8 mouse cellular contexts compared by ENCODE assay signal in genomic region chr19:6979486-6980380, GRCm38 (mm10). TPM values are rescaled to one million over a fixed set of nuclear protein-coding genes. Genes with fewer than 3 reads are reported as not detected.
DNase-seq lines count a peak whose midpoint lies in the region; ATAC-seq and TF ChIP-seq lines count a peak whose summit lies in the region.

No protein-coding gene starts in this region.

- peaks cover 47% of the 10 kb centered on the region for H3K36me3 ChIP-seq in embryonic facial prominence, embryonic 13.5 days
- no peaks in the 10 kb centered on the region for H3K36me3 ChIP-seq in kidney, adult 2 months (ENCODE audit: control insufficient read depth, insufficient read depth, low read length)
- H3K36me3 ChIP-seq in limb, embryonic 12.5 days = peaks cover 48% of the 10 kb centered on the region
- H3K36me3 ChIP-seq in midbrain, embryonic 15.5 days (replicated peaks) = peaks cover 12% of the 10 kb centered on the region
- H3K36me3 ChIP-seq in spleen, adult 2 months (ENCODE audit: control insufficient read depth, insufficient read depth, low read length) = peaks cover 4% of the 10 kb centered on the region; the same call in 1 of the 2 replicates

- peak overlapping the region; percentile 66 for H3K4me3 ChIP-seq in embryonic facial prominence, embryonic 13.5 days
- peak overlapping the region; percentile 71 for H3K4me3 ChIP-seq in kidney, adult 2 months (ENCODE audit: insufficient read depth, low read depth, low read length)
- peak overlapping the region; percentile 67 for H3K4me3 ChIP-seq in limb, embryonic 12.5 days (replicated peaks)
- H3K4me3 ChIP-seq in midbrain, embryonic 15.5 days = peak overlapping the region; percentile 50
- peak overlapping the region; percentile 81 for H3K4me3 ChIP-seq in spleen, adult 2 months (ENCODE audit: extremely low read depth, insufficient read depth, insufficient read length)

- H3K4me1 ChIP-seq in embryonic facial prominence, embryonic 13.5 days = peaks cover 44% of the 10 kb centered on the region
- peaks cover 18% of the 10 kb centered on the region; the same call in 1 of the 2 replicates for H3K4me1 ChIP-seq in kidney, adult 2 months (ENCODE audit: control insufficient read depth, insufficient read depth, low read length)
- peaks cover 45% of the 10 kb centered on the region for H3K4me1 ChIP-seq in limb, embryonic 12.5 days (replicated peaks)
- peaks cover 43% of the 10 kb centered on the region for H3K4me1 ChIP-seq in midbrain, embryonic 15.5 days
- peaks cover 13% of the 10 kb centered on the region; the same call in 1 of the 2 replicates for H3K4me1 ChIP-seq in spleen, adult 2 months (ENCODE audit: control insufficient read depth, insufficient read depth, insufficient read length)

- H3K4me2 ChIP-seq in embryonic facial prominence, embryonic 13.5 days = peak overlapping the region; percentile 85
- H3K4me2 ChIP-seq in limb, embryonic 12.5 days = peak overlapping the region; percentile 80
- H3K4me2 ChIP-seq in midbrain, embryonic 15.5 days = peak overlapping the region; percentile 80

- no peaks in the 10 kb centered on the region for H3K27me3 ChIP-seq in embryonic facial prominence, embryonic 13.5 days
- no peaks in the 10 kb centered on the region for H3K27me3 ChIP-seq in kidney, adult 2 months (replicated peaks; ENCODE audit: control insufficient read depth, insufficient read depth, low read length)
- H3K27me3 ChIP-seq in limb, embryonic 12.5 days = no peaks in the 10 kb centered on the region
- no peaks in the 10 kb centered on the region for H3K27me3 ChIP-seq in midbrain, embryonic 15.5 days (replicated peaks)
- no peaks in the 10 kb centered on the region for H3K27me3 ChIP-seq in spleen, adult 2 months (ENCODE audit: control insufficient read depth, insufficient read depth, low read length)

- no peak for TF ChIP-seq POLR2A in kidney, adult 2 months (IDR thresholded peaks at IDR 0.05; ENCODE audit: low read depth, low read length)
- no peak for TF ChIP-seq POLR2A in spleen, adult 2 months (IDR thresholded peaks at IDR 0.05; ENCODE audit: low read depth, low read length)

- ATAC-seq in embryonic facial prominence, embryonic 13.5 days (ENCODE audit: insufficient number of reproducible peaks, insufficient read depth, low FRiP score, low TSS enrichment, low read depth) = peak; percentile 86
- peak; percentile 86 for ATAC-seq in limb, embryonic 12.5 days (ENCODE audit: insufficient number of reproducible peaks, insufficient read depth, low FRiP score, low TSS enrichment, low read depth)
- peak; percentile 90 for ATAC-seq in midbrain, embryonic 15.5 days (replicated peaks)

- peak; percentile 97 for DNase-seq in 3134 (ENCODE audit: extremely low read depth, insufficient read length, low spot score)
- DNase-seq in adrenal gland, postnatal 36 days = peak; percentile 100
- DNase-seq in heart, adult 18-20 months = peak; percentile 100
- peak; percentile 100 for DNase-seq in kidney, adult 2 months
- DNase-seq in spleen, adult 2 months (ENCODE audit: low read depth in 1 of 2, low spot score in 2 of 2) = peak; percentile 99

- peak; percentile 55 for TF ChIP-seq CTCF in kidney, adult 2 months (conservative IDR thresholded peaks at IDR 0.05; ENCODE audit: insufficient read depth, insufficient read length, low read depth, low read length)
- TF ChIP-seq CTCF in spleen, adult 2 months (IDR thresholded peaks at IDR 0.05; ENCODE audit: extremely low read depth, insufficient read depth, insufficient read length, insufficient replicate concordance) = peak; percentile 54

- peak overlapping the region; percentile 80 for H3K9ac ChIP-seq in embryonic facial prominence, embryonic 13.5 days
- H3K9ac ChIP-seq in limb, embryonic 12.5 days (replicated peaks) = peak overlapping the region; percentile 80
- peak overlapping the region; percentile 64 for H3K9ac ChIP-seq in midbrain, embryonic 15.5 days

- H3K9me3 ChIP-seq in embryonic facial prominence, embryonic 13.5 days = no peaks in the 10 kb centered on the region
- H3K9me3 ChIP-seq in limb, embryonic 12.5 days = no peaks in the 10 kb centered on the region
- no peaks in the 10 kb centered on the region for H3K9me3 ChIP-seq in midbrain, embryonic 15.5 days

- WGBS in embryonic facial prominence, embryonic 13.5 days = under 1% methylated on average over 59 of the region's 59 CpGs
- under 1% methylated on average over 59 of the region's 59 CpGs for WGBS in kidney, adult 2 months
- under 1% methylated on average over 58 of the region's 59 CpGs for WGBS in limb, embryonic 12.5 days
- WGBS in midbrain, embryonic 15.5 days = under 1% methylated on average over 59 of the region's 59 CpGs
- WGBS in spleen, adult 2 months = 1% methylated on average over 55 of the region's 59 CpGs

- peak overlapping the region; percentile 91 for H3K27ac ChIP-seq in embryonic facial prominence, embryonic 13.5 days
- peak overlapping the region; percentile 87 for H3K27ac ChIP-seq in kidney, adult 2 months (ENCODE audit: insufficient read depth, low read depth, low read length)
- H3K27ac ChIP-seq in limb, embryonic 12.5 days = peak overlapping the region; percentile 92
- H3K27ac ChIP-seq in midbrain, embryonic 15.5 days = peak overlapping the region; percentile 91
- H3K27ac ChIP-seq in spleen, adult 2 months (ENCODE audit: insufficient read depth, low read length) = peak overlapping the region; percentile 86

RNA-seq across cellular contexts. Expression of gene Fkbp2, which starts 0.6 kb away (rescaled TPM):
- 100 to 1,000 TPM in 1 of 2 experiments, 10 to 100 TPM in 1; 93.3 to 103 TPM for total RNA-seq in adrenal gland, postnatal 36 days (2021)
- polyA plus RNA-seq in embryonic facial prominence, embryonic 13.5 days (2015; fragmentation: Nextera tagmentation; extraction: Ambion mirVana) = 84.4 and 95.1 TPM in 2 replicates
- total RNA-seq in heart, adult 18-20 months (2021) = 10 to 100 TPM; 18.9 to 19.1 TPM
- 96.3 and 136 TPM in 2 replicates for polyA plus RNA-seq in kidney, adult 2 months (2012; rRNA removed)
- polyA plus RNA-seq in limb, embryonic 12.5 days (2016; fragmentation: Nextera tagmentation; extraction: Ambion mirVana) = 65.8 and 73.6 TPM in 2 replicates
- polyA plus RNA-seq in midbrain, embryonic 15.5 days (2015; fragmentation: Nextera tagmentation; extraction: Ambion mirVana) = 120 and 126 TPM in 2 replicates
- 22.1 and 26.2 TPM in 2 replicates for polyA plus RNA-seq in spleen, adult 2 months (2012; rRNA removed)

RNA-seq across cellular contexts. Expression of gene Plcb3, which starts 3.5 kb away (rescaled TPM):
- total RNA-seq in adrenal gland, postnatal 36 days (2021) = 10 to 100 TPM; 41.8 to 44.5 TPM
- polyA plus RNA-seq in embryonic facial prominence, embryonic 13.5 days (2015; fragmentation: Nextera tagmentation; extraction: Ambion mirVana) = 41.5 and 42.4 TPM in 2 replicates
- 10 to 100 TPM; 14.7 TPM for total RNA-seq in heart, adult 18-20 months (2021)
- polyA plus RNA-seq in kidney, adult 2 months (2012; rRNA removed) = 40.2 and 53.7 TPM in 2 replicates
- polyA plus RNA-seq in limb, embryonic 12.5 days (2016; fragmentation: Nextera tagmentation; extraction: Ambion mirVana) = 41.4 and 41.7 TPM in 2 replicates
- polyA plus RNA-seq in midbrain, embryonic 15.5 days (2015; fragmentation: Nextera tagmentation; extraction: Ambion mirVana) = 11.3 TPM in 2 replicates
- polyA plus RNA-seq in spleen, adult 2 months (2012; rRNA removed) = 31.5 and 31.7 TPM in 2 replicates

RNA-seq across cellular contexts. Expression of gene Ppp1r14b, which starts 5.0 kb away (rescaled TPM):
- 100 to 1,000 TPM; 203 TPM for total RNA-seq in adrenal gland, postnatal 36 days (2021)
- 84.9 and 120 TPM in 2 replicates for polyA plus RNA-seq in embryonic facial prominence, embryonic 13.5 days (2015; fragmentation: Nextera tagmentation; extraction: Ambion mirVana)
- 10 to 100 TPM; 78.3 to 95.2 TPM for total RNA-seq in heart, adult 18-20 months (2021)
- 48.7 and 55.3 TPM in 2 replicates for polyA plus RNA-seq in kidney, adult 2 months (2012; rRNA removed)
- 245 and 288 TPM in 2 replicates for polyA plus RNA-seq in limb, embryonic 12.5 days (2016; fragmentation: Nextera tagmentation; extraction: Ambion mirVana)
- polyA plus RNA-seq in midbrain, embryonic 15.5 days (2015; fragmentation: Nextera tagmentation; extraction: Ambion mirVana) = 188 and 196 TPM in 2 replicates
- polyA plus RNA-seq in spleen, adult 2 months (2012; rRNA removed) = 69.0 and 82.5 TPM in 2 replicates

RNA-seq across cellular contexts. Expression of gene Vegfb, which starts 7.7 kb away (rescaled TPM):
- total RNA-seq in adrenal gland, postnatal 36 days (2021) = 10 to 100 TPM; 92.0 to 95.7 TPM
- 53.4 and 58.6 TPM in 2 replicates for polyA plus RNA-seq in embryonic facial prominence, embryonic 13.5 days (2015; fragmentation: Nextera tagmentation; extraction: Ambion mirVana)
- 100 to 1,000 TPM; 462 to 481 TPM for total RNA-seq in heart, adult 18-20 months (2021)
- 82.9 and 83.0 TPM in 2 replicates for polyA plus RNA-seq in kidney, adult 2 months (2012; rRNA removed)
- 53.8 and 55.2 TPM in 2 replicates for polyA plus RNA-seq in limb, embryonic 12.5 days (2016; fragmentation: Nextera tagmentation; extraction: Ambion mirVana)
- polyA plus RNA-seq in midbrain, embryonic 15.5 days (2015; fragmentation: Nextera tagmentation; extraction: Ambion mirVana) = 46.7 and 47.9 TPM in 2 replicates
- 20.7 and 23.9 TPM in 2 replicates for polyA plus RNA-seq in spleen, adult 2 months (2012; rRNA removed)

RNA-seq across cellular contexts. Expression of gene Dnajc4, which starts 12.6 kb away (rescaled TPM):
- total RNA-seq in adrenal gland, postnatal 36 days (2021) = 10 to 100 TPM; 38.5 to 46.1 TPM
- 23.0 and 23.8 TPM in 2 replicates for polyA plus RNA-seq in embryonic facial prominence, embryonic 13.5 days (2015; fragmentation: Nextera tagmentation; extraction: Ambion mirVana)
- total RNA-seq in heart, adult 18-20 months (2021) = 10 to 100 TPM; 54.6 to 55.1 TPM
- polyA plus RNA-seq in kidney, adult 2 months (2012; rRNA removed) = 48.8 and 50.1 TPM in 2 replicates
- polyA plus RNA-seq in limb, embryonic 12.5 days (2016; fragmentation: Nextera tagmentation; extraction: Ambion mirVana) = 21.2 and 22.8 TPM in 2 replicates
- polyA plus RNA-seq in midbrain, embryonic 15.5 days (2015; fragmentation: Nextera tagmentation; extraction: Ambion mirVana) = 24.1 and 25.6 TPM in 2 replicates
- 24.1 and 25.3 TPM in 2 replicates for polyA plus RNA-seq in spleen, adult 2 months (2012; rRNA removed)

Comparison
In these comparisons a context has a peak if more than half of its experiments do, and no peak if none do; other contexts are left out.
1. Peak in every context shown above with its lines: DNase-seq, ATAC-seq, H3K4me3 ChIP-seq and H3K27ac ChIP-seq.